Mouse (Mus musculus) C2C12 (cell line): ENCODE data around the gene Cacna1a.

Experiments
- CTCF ChIP-seq: IDR thresholded peaks from one replicate; pipeline ENCODE4 v1.5.1; 2011; ENCODE audit not compliant: control insufficient read depth, insufficient read depth, insufficient read length
- MAX ChIP-seq: IDR thresholded peaks from one replicate; pipeline ENCODE4 v1.6.1; 2011; ENCODE audit warnings: mild to moderate bottlenecking, control low read depth
- MYOD1 ChIP-seq: IDR thresholded peaks from one replicate; pipeline ENCODE4 v1.6.1; 2011; ENCODE audit warnings: low read depth; ENCODE audit not compliant: control insufficient read depth, insufficient read length
- MYOG ChIP-seq: IDR thresholded peaks from one replicate; pipeline ENCODE4 v1.6.1; 2011; ENCODE audit not compliant: control insufficient read depth, insufficient read length; ENCODE audit errors: extremely low read depth
- USF1 ChIP-seq: IDR thresholded peaks from one replicate; pipeline ENCODE4 v1.6.1; 2011; ENCODE audit warnings: low read depth, mild to moderate bottlenecking, control low read depth, moderate library complexity

DNA sequence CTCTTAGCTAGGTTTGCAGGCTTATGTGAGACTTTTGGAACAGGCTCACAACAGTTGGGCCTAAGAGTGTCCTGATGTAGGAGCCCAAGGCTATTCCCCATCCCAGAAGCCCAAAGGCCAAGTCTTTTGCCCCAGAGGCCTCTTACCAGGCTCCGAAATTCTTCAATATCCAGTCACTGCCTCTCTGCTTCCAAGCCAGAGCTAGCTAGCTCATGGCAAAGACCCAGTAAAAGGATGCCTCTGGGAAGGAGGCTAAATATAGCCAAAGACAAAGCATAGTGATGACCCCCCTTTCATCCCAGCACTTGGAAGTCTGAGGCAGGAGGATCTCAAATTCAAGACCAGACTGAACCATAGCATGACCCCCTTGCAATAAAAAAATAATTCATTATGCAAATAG, 211.2 kb downstream of the Cacna1a start:
- TF ChIP-seq USF1: no peak
- TF ChIP-seq CTCF: no peak
- TF ChIP-seq MYOG: no peak
- no peak for TF ChIP-seq MAX
- no peak for TF ChIP-seq MYOD1
